Mouse (Mus musculus) cerebellum, postnatal 4 days (tissue): ENCODE data around the gene Olfr1289.

Experiments used
- DNase-seq, 2 experiments: peaks; one replicate each; pipeline ENCODE4 v3.0.0; 2022; ENCODE audit warnings: low spot score in 2 of 2, mixed read lengths in 1 of 2

Olfr1289 gene

DNA sequence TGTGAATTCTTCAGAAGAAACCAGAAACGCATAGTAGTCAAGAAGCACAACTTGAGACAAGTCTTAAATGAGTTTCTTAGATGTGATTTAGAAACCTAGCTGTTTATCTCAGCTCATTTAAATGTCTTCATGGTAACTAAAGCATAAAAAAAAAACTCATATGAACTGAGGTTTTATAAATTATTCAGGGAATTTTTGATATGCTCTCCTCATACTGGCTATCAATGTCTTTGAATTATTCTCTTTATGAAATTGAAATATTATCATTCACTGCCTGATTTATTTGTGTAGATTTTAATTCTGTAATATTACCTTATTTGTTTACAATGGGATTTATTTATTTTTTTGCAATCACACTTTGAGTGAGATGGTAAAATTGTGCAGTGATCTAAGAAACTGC, at the start of gene Olfr1289:
Olfr1289 (plus strand) TSS at position 301 of the 400 bp plus-strand sequence.
- no peak for DNase-seq

DNA sequence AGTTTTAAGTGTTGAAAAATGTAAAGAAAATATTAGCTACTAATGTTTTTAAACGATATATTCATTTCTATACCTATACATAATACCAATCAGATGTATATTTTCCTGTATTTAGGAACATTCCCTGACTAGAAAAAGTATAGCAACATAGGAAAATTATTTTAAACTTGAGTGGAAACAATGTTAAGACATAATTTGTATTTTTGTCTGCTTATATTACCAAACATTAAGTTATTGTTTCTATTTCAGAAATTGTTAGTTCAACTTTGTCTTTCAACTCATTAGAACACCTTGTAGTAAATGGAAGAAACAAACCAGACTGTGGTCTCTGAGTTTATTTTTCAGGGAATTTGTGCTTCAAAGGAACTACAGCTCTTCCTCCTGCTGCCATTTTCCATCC, 31.8 kb upstream of the Olfr1289 start, which contains the start of gene Olfr1287:
Olfr1287 (plus strand) TSS at position 301 of the 400 bp plus-strand sequence.
- DNase-seq, result no peak

DNA sequence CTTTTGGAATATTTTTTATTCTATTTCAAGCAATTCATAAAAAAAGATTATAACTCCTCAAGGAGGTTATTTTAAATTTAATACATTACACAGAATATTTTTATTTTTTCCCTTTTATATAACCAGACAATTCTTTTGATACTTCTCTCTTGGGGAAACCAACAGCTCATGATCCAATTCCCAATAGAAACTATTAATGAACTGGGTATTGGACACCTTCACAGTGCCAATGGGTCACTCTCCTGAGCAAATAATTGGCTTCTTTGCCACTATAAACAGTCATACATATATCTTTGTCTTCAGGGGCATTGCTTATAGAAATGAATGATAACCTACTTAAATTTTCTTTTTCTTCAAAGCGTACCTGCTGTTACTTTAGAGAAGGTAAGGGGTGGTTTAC, 6.8 kb upstream of the Olfr1289 start, which contains the start of gene Olfr1288:
Olfr1288 (plus strand) TSS at position 301 of the 400 bp plus-strand sequence.
- no peak for DNase-seq

DNA sequence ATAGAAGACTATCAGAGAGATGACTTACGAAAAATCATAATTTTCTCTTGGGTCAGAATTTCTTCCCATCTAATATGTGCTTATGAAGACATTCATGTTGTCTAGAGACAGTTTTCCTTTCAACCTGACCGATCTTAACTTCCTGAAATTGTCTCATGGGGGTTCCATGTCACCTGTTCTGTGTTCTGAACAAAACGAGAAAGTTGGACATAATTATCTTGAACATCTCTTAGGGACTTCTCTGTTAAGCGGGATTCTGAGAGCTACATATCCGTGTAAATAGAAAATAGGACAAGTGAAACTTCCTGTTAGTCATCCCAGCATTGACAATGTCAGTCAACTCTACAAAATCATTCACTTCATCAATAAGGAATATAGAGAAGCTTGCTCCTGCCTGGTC, 13.1 kb downstream of the Olfr1289 start, which contains the start of gene Olfr1290:
Olfr1290 (minus strand) TSS at position 101 of the 400 bp plus-strand sequence.
- no peak for DNase-seq

DNA sequence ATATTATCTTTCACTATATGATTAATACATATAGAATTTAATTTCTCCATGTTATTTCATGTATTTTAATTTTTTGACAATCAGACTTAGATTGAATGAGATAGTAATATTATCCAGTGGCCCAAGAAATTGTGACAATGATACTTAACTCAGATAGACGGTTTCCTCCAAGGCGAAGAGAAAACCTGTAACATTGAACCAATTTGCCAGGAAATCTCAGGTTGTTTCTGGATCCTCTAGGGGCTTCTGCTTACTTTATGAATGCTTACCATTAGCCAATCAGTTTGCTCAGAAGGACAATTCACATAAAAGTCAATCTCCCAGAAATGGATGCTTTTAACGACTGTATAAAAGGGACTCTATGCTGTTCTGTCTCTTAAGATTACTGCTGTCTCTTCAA, 16.3 kb downstream of the Olfr1289 start, which contains the start of gene Olfr1291-ps1:
Olfr1291-ps1 (plus strand) TSS at position 301 of the 400 bp plus-strand sequence.
- DNase-seq, result no peak

DNA sequence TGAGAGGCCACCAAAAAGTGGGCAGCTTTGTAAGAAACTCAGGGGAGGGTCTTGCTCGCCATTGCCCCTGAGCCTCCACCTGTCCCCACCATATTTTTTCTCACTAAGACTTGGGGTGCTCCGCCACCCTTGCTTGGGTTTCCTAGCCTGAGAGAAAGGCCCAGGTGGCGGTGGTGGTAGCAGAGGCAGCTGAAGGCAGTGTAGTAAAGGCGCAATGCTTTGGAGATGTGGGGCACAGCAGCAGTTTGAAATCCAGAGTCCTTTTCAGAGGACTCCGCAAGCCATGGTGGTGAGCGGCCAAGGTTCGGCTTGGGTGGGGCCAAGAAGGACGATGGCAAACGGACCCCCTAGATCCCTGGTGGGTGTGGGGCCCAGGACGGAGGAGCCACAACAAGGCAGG, 36.8 kb downstream of the Olfr1289 start:
- DNase-seq, result no peak

DNA sequence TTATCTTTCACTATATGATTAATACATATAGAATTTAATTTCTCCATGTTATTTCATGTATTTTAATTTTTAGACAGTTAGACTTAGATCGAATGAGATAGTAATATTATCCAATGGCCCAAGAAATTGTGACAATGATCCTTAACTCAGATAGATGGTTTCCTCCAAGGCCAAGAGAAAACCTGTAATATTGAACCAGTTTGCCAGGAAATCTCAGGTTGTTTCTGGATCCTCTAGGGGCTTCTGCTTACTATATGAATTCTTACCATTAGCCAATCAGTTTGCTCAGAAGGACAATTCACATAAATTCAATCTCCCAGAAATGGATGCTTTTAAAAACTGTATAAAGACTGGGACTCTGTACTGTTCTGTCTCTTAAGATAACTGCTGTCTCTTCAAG, 44.3 kb downstream of the Olfr1289 start, which contains the start of gene Olfr1293-ps:
Olfr1293-ps (plus strand) TSS at position 301 of the 400 bp plus-strand sequence.
- DNase-seq, result no peak
